Mouse (Mus musculus): Measurements from ENCODE around the gene Hsd11b1. TPM values are rescaled to one million over a fixed set of nuclear protein-coding genes. Genes with fewer than 3 reads are reported as not detected.
"Not testable (repeated sequence)": the region's sequence is repeated elsewhere in the genome, so short reads cannot be mapped to it uniquely, and the experiment has no call there.

Gene Hsd11b1
- polyA plus RNA-seq, 1 experiment from 2014 or later, result 2.2 TPM

DNA sequence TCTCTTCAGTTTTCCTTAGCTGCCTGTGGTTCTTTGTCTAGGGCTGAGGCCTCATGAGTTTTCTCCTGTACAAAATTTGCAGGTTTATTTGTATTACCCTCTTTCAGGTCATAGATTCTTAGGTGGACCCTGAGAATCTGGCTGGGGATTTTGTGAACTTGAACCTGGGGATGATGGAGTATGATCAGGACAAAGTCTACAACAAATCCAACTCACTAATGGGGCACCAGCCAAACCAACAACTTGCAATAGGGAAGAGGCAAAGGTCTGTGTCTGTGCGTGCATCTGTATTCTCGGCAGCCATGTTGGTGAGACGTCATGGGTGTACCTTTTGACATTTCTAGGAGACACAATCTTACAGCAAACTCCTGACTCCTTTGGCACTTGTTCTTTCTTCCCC, 25.2 kb upstream of the Hsd11b1 start:
- H3K4me3 ChIP-seq (ENCODE audit: low read depth, low read length), result no peak overlapping the region
- H3K36me3 ChIP-seq (ENCODE audit: control insufficient read depth, insufficient read depth, low read length), result no peaks in the 10 kb centered on the region
- ATAC-seq (replicated peaks; ENCODE audit: insufficient number of reproducible peaks, low FRiP score, low TSS enrichment), result no peak
- H3K4me1 ChIP-seq (ENCODE audit: control insufficient read depth, insufficient read depth, low read length), result no peaks in the 10 kb centered on the region
- H3K9ac ChIP-seq (ENCODE audit: low read depth, low read length), result no peak overlapping the region
- H3K27me3 ChIP-seq (ENCODE audit: control insufficient read depth, insufficient read depth, low read length), result no peaks in the 10 kb centered on the region
- no peaks in the 10 kb centered on the region for H3K9me3 ChIP-seq (replicated peaks; ENCODE audit: control insufficient read depth, low read length)
- 89% methylated on average over 3 of the region's 3 CpGs for WGBS (ENCODE audit: insufficient replicate concordance)
- no peak overlapping the region for H3K27ac ChIP-seq (ENCODE audit: low read depth, low read length)
- no peak overlapping the region for H3K4me2 ChIP-seq

DNA sequence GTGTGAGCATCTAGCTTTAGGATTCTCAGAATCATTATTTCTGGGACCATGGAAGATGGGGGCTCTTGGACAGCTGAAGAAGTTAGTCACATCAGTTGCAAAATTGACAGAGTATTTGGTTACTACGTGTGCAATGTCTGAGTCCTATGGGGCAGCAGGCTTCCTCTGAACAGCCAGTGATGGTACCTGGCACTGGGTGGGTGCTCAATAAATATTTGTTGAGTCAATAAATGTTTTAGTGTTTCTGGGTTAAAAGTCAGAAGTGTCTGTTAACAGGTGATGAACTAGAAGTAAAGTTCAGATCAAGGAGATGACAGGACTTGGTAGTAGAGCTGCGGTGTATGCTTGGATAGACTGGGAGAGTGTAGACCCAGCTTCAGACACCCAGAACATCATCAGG, 23.7 kb upstream of the Hsd11b1 start:
- Histone ChIP-seq H3K27ac (ENCODE audit: low read depth, low read length) (no peak overlapping the region), H3K9ac (ENCODE audit: low read depth, low read length) (no peak overlapping the region), H3K4me1 (ENCODE audit: control insufficient read depth, insufficient read depth, low read length) (no peaks in the 10 kb centered on the region), H3K4me3 (ENCODE audit: low read depth, low read length) (no peak overlapping the region), H3K4me2 (no peak overlapping the region), H3K36me3 (ENCODE audit: control insufficient read depth, insufficient read depth, low read length) (no peaks in the 10 kb centered on the region), H3K9me3 (replicated peaks; ENCODE audit: control insufficient read depth, low read length) (no peaks in the 10 kb centered on the region), H3K27me3 (ENCODE audit: control insufficient read depth, insufficient read depth, low read length) (no peaks in the 10 kb centered on the region)
- ATAC-seq (replicated peaks; ENCODE audit: insufficient number of reproducible peaks, low FRiP score, low TSS enrichment), result no peak
- 82% methylated on average over 2 of the region's 2 CpGs for WGBS (ENCODE audit: insufficient replicate concordance)

DNA sequence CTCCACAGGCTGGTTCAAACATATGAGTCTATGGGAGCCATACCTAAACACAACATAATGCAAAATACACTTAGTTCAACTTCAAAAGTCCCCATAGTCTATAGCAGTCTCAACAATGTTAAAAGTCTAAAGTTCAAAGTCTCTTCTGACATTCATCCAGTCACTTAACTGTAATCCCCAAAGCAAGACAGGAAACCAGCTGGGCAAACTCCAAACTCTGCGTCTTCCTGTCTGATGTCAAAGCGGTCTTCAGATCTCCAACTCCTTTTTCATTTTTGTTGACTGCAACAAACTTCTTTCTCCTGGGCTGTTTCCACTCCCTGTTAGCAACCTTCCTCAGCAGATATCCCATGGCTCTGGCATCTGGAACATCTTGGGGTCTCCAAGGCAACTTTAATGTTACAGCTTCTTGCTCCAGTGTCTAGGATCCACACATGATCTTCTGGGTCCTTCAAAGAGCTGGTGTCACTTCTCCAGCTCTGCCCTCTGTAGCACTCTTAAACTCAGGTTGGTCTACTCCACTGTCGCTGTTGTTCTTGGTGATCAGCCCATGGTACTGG, 22.0 kb upstream of the Hsd11b1 start:
- H3K27me3 ChIP-seq (ENCODE audit: control insufficient read depth, insufficient read depth, low read length); ATAC-seq (replicated peaks; ENCODE audit: insufficient number of reproducible peaks, low FRiP score, low TSS enrichment); H3K9me3 ChIP-seq (replicated peaks; ENCODE audit: control insufficient read depth, low read length); H3K4me2 ChIP-seq; H3K9ac ChIP-seq (ENCODE audit: low read depth, low read length); H3K36me3 ChIP-seq (ENCODE audit: control insufficient read depth, insufficient read depth, low read length); H3K4me1 ChIP-seq (ENCODE audit: control insufficient read depth, insufficient read depth, low read length); H3K27ac ChIP-seq (ENCODE audit: low read depth, low read length); H3K4me3 ChIP-seq (ENCODE audit: low read depth, low read length): not testable (repeated sequence)
- WGBS (ENCODE audit: insufficient replicate concordance), result 79% methylated on average over 3 of the region's 3 CpGs

DNA sequence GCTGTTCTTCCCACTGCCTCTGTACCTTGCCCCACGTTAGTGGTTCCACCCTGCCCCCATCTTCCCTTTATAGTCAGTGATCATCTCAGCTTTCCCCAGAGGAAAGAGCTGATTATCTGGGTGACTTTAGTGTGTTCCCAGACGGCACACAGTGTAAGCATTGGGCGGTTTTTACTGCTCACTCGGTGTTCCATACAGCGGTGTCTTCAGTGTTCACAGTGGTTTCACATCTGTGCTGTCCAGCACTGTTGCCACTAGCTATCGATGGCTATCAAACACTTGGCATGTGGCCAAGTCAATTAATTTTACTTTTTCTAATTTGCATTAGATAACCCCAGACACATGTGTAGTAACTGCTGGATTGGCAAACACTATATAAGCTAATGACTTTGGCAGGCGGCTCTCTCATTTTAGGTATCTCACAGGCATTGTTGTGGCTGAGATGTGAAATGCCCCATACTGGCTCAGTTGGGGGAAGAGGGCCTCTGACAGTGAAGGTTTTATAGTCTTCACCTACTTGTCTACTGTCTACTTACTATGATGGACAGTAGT, 20.4 kb upstream of the Hsd11b1 start:
- Histone ChIP-seq H3K4me3 (ENCODE audit: low read depth, low read length) (no peak overlapping the region), H3K4me2 (no peak overlapping the region), H3K27me3 (ENCODE audit: control insufficient read depth, insufficient read depth, low read length) (no peaks in the 10 kb centered on the region), H3K27ac (ENCODE audit: low read depth, low read length) (no peak overlapping the region), H3K9ac (ENCODE audit: low read depth, low read length) (no peak overlapping the region), H3K36me3 (ENCODE audit: control insufficient read depth, insufficient read depth, low read length) (no peaks in the 10 kb centered on the region), H3K9me3 (replicated peaks; ENCODE audit: control insufficient read depth, low read length) (no peaks in the 10 kb centered on the region), H3K4me1 (ENCODE audit: control insufficient read depth, insufficient read depth, low read length) (no peaks in the 10 kb centered on the region)
- ATAC-seq (replicated peaks; ENCODE audit: insufficient number of reproducible peaks, low FRiP score, low TSS enrichment), result no peak; the same call in 1 of the 2 replicates
- WGBS (ENCODE audit: insufficient replicate concordance), result 73% methylated on average over 7 of the region's 7 CpGs

DNA sequence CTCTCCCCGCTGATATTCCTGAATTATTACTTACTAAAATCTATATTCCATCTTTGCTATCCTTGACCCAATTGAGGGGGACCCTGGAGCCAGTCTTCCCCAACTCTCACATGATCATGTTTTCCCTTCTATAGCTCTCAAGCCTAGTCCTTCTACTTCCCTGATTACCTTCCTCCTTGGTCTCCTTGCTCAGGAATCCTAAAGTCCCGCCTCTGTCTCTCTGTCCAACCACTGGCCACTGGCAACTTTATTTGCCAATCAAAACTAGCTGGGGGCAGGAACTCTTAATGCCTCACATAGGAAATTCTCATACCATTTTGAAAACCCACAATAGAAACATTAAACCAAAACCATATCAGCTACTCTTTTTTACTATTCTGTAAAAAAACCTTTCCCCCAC, 17.5 kb upstream of the Hsd11b1 start:
- no peaks in the 10 kb centered on the region for H3K27me3 ChIP-seq (ENCODE audit: control insufficient read depth, insufficient read depth, low read length)
- no peak for ATAC-seq (replicated peaks; ENCODE audit: insufficient number of reproducible peaks, low FRiP score, low TSS enrichment)
- 93% methylated on average over 2 of the region's 2 CpGs for WGBS (ENCODE audit: insufficient replicate concordance)
- H3K4me1 ChIP-seq (ENCODE audit: control insufficient read depth, insufficient read depth, low read length), result peaks cover 3% of the 10 kb centered on the region; the same call in 1 of the 2 replicates
- H3K36me3 ChIP-seq (ENCODE audit: control insufficient read depth, insufficient read depth, low read length), result no peaks in the 10 kb centered on the region
- no peak overlapping the region for H3K4me3 ChIP-seq (ENCODE audit: low read depth, low read length)
- no peaks in the 10 kb centered on the region for H3K9me3 ChIP-seq (replicated peaks; ENCODE audit: control insufficient read depth, low read length)
- no peak overlapping the region for H3K9ac ChIP-seq (ENCODE audit: low read depth, low read length)
- no peak overlapping the region for H3K27ac ChIP-seq (ENCODE audit: low read depth, low read length)
- H3K4me2 ChIP-seq, result no peak overlapping the region

DNA sequence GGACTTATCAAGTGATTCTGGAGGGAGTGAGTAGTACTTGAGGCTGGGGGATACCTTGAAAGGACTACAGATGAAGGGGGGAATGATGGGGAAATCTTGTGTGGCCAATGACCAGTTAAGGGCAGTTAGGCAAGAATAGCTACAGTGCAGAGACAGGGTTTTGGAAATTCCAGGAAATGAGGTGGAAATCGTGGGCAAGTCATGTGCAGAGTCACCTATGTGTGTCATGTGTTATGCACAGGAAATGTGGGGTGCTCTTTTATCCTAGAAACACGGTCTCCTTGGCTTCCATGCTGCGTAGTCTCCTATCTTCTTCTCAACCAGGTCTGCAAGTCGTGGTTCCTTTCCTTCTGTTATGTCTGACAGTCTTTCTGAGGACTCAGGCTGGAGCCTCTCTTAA, 15.6 kb upstream of the Hsd11b1 start:
- Histone ChIP-seq H3K4me2 (no peak overlapping the region), H3K4me3 (ENCODE audit: low read depth, low read length) (no peak overlapping the region), H3K9ac (ENCODE audit: low read depth, low read length) (no peak overlapping the region), H3K9me3 (replicated peaks; ENCODE audit: control insufficient read depth, low read length) (no peaks in the 10 kb centered on the region), H3K27me3 (ENCODE audit: control insufficient read depth, insufficient read depth, low read length) (no peaks in the 10 kb centered on the region), H3K27ac (ENCODE audit: low read depth, low read length) (no peak overlapping the region), H3K36me3 (ENCODE audit: control insufficient read depth, insufficient read depth, low read length) (no peaks in the 10 kb centered on the region), H3K4me1 (ENCODE audit: control insufficient read depth, insufficient read depth, low read length) (peaks cover 3% of the 10 kb centered on the region; the same call in 1 of the 2 replicates)
- WGBS (ENCODE audit: insufficient replicate concordance), result 74% methylated on average over 4 of the region's 4 CpGs
- ATAC-seq (replicated peaks; ENCODE audit: insufficient number of reproducible peaks, low FRiP score, low TSS enrichment), result no peak

DNA sequence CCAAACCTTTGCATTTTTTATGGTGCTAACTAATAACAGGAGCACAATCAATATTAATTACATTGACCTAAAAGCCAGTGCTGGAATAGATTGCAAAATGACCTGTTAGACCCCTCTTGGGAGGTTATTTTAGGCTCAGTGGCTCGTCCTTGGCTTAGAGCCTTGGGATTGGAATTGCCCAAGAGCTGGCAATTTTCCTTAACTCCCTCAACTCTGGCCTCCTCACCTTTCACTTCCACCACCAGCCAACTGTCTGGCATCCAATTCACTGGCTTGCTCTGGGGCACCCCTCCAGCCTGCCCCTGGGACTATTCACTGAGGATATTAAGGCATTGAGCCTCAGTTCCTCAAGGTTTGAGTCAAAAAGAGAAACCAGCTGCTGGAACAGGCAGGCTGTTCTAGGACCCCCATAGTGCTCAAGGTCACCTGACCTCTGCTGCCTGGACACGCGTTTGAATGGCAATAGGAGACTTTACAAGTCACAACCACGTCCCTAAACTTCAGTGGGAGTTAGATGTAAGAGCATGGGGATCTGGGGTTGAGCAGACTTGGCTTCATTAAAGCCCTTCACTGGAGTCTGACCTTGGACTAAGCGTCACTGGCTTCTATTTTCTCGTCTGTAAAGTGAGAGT, 14.7 kb upstream of the Hsd11b1 start:
- WGBS (ENCODE audit: insufficient replicate concordance), result 43% methylated on average over 6 of the region's 6 CpGs

DNA sequence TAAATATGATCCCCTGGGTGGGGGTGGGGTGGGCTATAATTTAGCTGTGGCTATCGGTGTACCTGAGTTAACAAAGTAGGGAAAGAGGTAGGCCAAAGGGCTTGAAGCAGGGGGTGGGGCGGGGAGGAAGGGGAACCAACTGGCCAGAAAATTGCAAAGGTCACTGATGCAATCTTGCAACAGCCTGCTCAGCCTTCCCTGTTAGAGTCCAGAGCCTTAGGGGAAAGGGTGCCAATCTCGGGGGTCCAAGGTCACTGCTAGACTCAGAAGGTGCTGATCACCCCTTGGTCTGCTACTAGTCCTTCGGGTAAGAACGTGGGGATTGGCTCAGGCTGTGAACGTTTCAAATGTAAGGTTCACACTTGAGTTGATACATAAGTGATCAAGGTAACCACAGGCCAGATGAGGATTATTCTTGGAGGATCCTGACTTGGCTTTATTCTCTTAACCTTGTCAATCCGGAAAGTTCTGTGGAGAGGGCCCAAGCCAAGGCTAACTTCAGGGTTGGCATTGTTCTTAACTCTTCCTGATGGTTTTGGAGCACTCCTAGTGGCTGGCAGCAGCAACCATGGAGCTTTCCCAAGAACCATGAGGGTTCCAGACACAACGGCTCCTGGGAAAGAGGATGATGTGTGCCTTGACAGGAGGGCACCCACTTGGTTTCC, 10.7 kb upstream of the Hsd11b1 start:
- ATAC-seq (replicated peaks; ENCODE audit: insufficient number of reproducible peaks, low FRiP score, low TSS enrichment), result no peak
- H3K27me3 ChIP-seq (ENCODE audit: control insufficient read depth, insufficient read depth, low read length), result no peaks in the 10 kb centered on the region
- WGBS (ENCODE audit: insufficient replicate concordance), result 73% methylated on average over 8 of the region's 8 CpGs
- no peaks in the 10 kb centered on the region for H3K9me3 ChIP-seq (replicated peaks; ENCODE audit: control insufficient read depth, low read length)
- H3K4me3 ChIP-seq (ENCODE audit: low read depth, low read length), result no peak overlapping the region
- H3K36me3 ChIP-seq (ENCODE audit: control insufficient read depth, insufficient read depth, low read length), result no peaks in the 10 kb centered on the region
- H3K4me1 ChIP-seq (ENCODE audit: control insufficient read depth, insufficient read depth, low read length), result peaks cover 13% of the 10 kb centered on the region
- no peak overlapping the region for H3K4me2 ChIP-seq
- no peak overlapping the region for H3K9ac ChIP-seq (ENCODE audit: low read depth, low read length)
- H3K27ac ChIP-seq (ENCODE audit: low read depth, low read length), result no peak overlapping the region

More for the DNA sequence above, 14.7 kb upstream of the Hsd11b1 start:
- Histone ChIP-seq H3K9me3 (replicated peaks; ENCODE audit: control insufficient read depth, low read length) (no peaks in the 10 kb centered on the region), H3K4me3 (ENCODE audit: low read depth, low read length) (no peak overlapping the region), H3K9ac (ENCODE audit: low read depth, low read length) (no peak overlapping the region), H3K4me1 (ENCODE audit: control insufficient read depth, insufficient read depth, low read length) (peaks cover 3% of the 10 kb centered on the region; the same call in 1 of the 2 replicates), H3K4me2 (no peak overlapping the region), H3K27ac (ENCODE audit: low read depth, low read length) (no peak overlapping the region), H3K36me3 (ENCODE audit: control insufficient read depth, insufficient read depth, low read length) (no peaks in the 10 kb centered on the region), H3K27me3 (ENCODE audit: control insufficient read depth, insufficient read depth, low read length) (no peaks in the 10 kb centered on the region)
- no peak for ATAC-seq (replicated peaks; ENCODE audit: insufficient number of reproducible peaks, low FRiP score, low TSS enrichment)
